Mouse (Mus musculus) kidney, adult 2 months (tissue): ENCODE results near the gene Aes.

Experiments used
- CTCF ChIP-seq: fragments of 200-500 bp; conservative IDR thresholded peaks from 2 replicates; pipeline ENCODE4 v1.5.1; 2011; ENCODE audit warnings: low read depth, mild to moderate bottlenecking, control low read depth, low read length, moderate library complexity, mixed read lengths; ENCODE audit not compliant: insufficient read depth, insufficient read length
- POLR2A ChIP-seq: fragments of 200-500 bp; IDR thresholded peaks from one replicate; pipeline ENCODE4 v1.6.1; 2011; ENCODE audit warnings: low read depth, low read length, control low read depth

- TF ChIP-seq CTCF (no peak), POLR2A (no peak)
These were observed 12.3 kb upstream of the Aes start for GRCm38 (mm10) chr10:81546788-81547571.
